Mouse (Mus musculus) cerebellum, adult 2 months (tissue): ENCODE results near the gene Glis3.

ENCODE experiments used
- CTCF ChIP-seq: fragments of 200-500 bp; IDR thresholded peaks from 2 replicates; pipeline ENCODE4 v1.5.1; 2011; ENCODE audit warnings: low read depth, mild to moderate bottlenecking, control low read depth, low read length, moderate library complexity, borderline replicate concordance; ENCODE audit not compliant: insufficient read depth
- POLR2A ChIP-seq: fragments of 200-500 bp; IDR thresholded peaks from 2 replicates; pipeline ENCODE4 v1.6.1; 2011; ENCODE audit warnings: low read length, control low read depth, borderline replicate concordance; ENCODE audit not compliant: insufficient read depth

GRCm38 (mm10) chr19:28555181-28555929 lies 124.5 kb downstream of the Glis3 start:
- no peak for TF ChIP-seq CTCF
- no peak for TF ChIP-seq POLR2A
